Mouse (Mus musculus): ENCODE results near the gene Wapl. TPM values are rescaled to one million over a fixed set of nuclear protein-coding genes. Genes with fewer than 3 reads are reported as not detected.

The Wapl gene
- polyA plus RNA-seq, 1 experiment from 2014 or later = 22.6 TPM

GRCm38 (mm10) chr14:34710209-34710608 is 36.5 kb downstream of the Wapl start:
- Histone ChIP-seq H3K4me2 (no peak overlapping the region), H3K9me3 (no peaks in the 10 kb centered on the region), H3K27me3 (no peaks in the 10 kb centered on the region), H3K4me1 (no peaks in the 10 kb centered on the region), H3K36me3 (peaks cover 4% of the 10 kb centered on the region), H3K9ac (no peak overlapping the region), H3K27ac (no peak overlapping the region), H3K4me3 (no peak overlapping the region)
- 90% methylated on average over 2 of the region's 2 CpGs for WGBS
- ATAC-seq (ENCODE audit: insufficient number of reproducible peaks, low FRiP score, low TSS enrichment, low read depth) = no peak

GRCm38 (mm10) chr14:34712027-34712426 is 38.3 kb downstream of the Wapl start:
- ATAC-seq (ENCODE audit: insufficient number of reproducible peaks, low FRiP score, low TSS enrichment, low read depth) = no peak
- H3K27ac ChIP-seq = no peak overlapping the region
- WGBS = 78% methylated on average over 3 of the region's 3 CpGs
- no peak overlapping the region for H3K4me2 ChIP-seq
- H3K36me3 ChIP-seq = peaks cover 5% of the 10 kb centered on the region
- H3K9me3 ChIP-seq = no peaks in the 10 kb centered on the region
- H3K4me3 ChIP-seq = no peak overlapping the region
- no peaks in the 10 kb centered on the region for H3K27me3 ChIP-seq
- no peaks in the 10 kb centered on the region for H3K4me1 ChIP-seq
- H3K9ac ChIP-seq = no peak overlapping the region

- no peaks in the 10 kb centered on the region for H3K27me3 ChIP-seq
- ATAC-seq (ENCODE audit: insufficient number of reproducible peaks, low FRiP score, low TSS enrichment, low read depth) = no peak
- H3K9me3 ChIP-seq = no peaks in the 10 kb centered on the region
- no peak overlapping the region for H3K4me3 ChIP-seq
- WGBS = 85% methylated on average over 3 of the region's 3 CpGs
- H3K4me1 ChIP-seq = no peaks in the 10 kb centered on the region
- no peak overlapping the region for H3K9ac ChIP-seq
- no peak overlapping the region for H3K27ac ChIP-seq
- no peak overlapping the region for H3K4me2 ChIP-seq
- peaks cover 8% of the 10 kb centered on the region for H3K36me3 ChIP-seq
These were observed 39.1 kb downstream of the Wapl start for GRCm38 (mm10) chr14:34712857-34713256.

GRCm38 (mm10) chr14:34718150-34718549 is 44.4 kb downstream of the Wapl start:
- H3K4me2 ChIP-seq = no peak overlapping the region
- no peak overlapping the region for H3K9ac ChIP-seq
- no peak overlapping the region for H3K4me3 ChIP-seq
- no peaks in the 10 kb centered on the region for H3K27me3 ChIP-seq
- H3K27ac ChIP-seq = no peak overlapping the region
- no peaks in the 10 kb centered on the region for H3K9me3 ChIP-seq
- no peak for ATAC-seq (ENCODE audit: insufficient number of reproducible peaks, low FRiP score, low TSS enrichment, low read depth)
- no peaks in the 10 kb centered on the region for H3K4me1 ChIP-seq
- H3K36me3 ChIP-seq = peaks cover 12% of the 10 kb centered on the region
- WGBS = 92% methylated on average over 3 of the region's 3 CpGs

GRCm38 (mm10) chr14:34727709-34728108 is 54.0 kb downstream of the Wapl start:
- no peak overlapping the region for H3K9ac ChIP-seq
- no peaks in the 10 kb centered on the region for H3K9me3 ChIP-seq
- H3K27me3 ChIP-seq = no peaks in the 10 kb centered on the region
- no peak overlapping the region for H3K4me3 ChIP-seq
- peaks cover 35% of the 10 kb centered on the region for H3K36me3 ChIP-seq
- 63% methylated on average over 2 of the region's 2 CpGs for WGBS
- H3K4me2 ChIP-seq = no peak overlapping the region
- ATAC-seq (ENCODE audit: insufficient number of reproducible peaks, low FRiP score, low TSS enrichment, low read depth) = no peak
- no peaks in the 10 kb centered on the region for H3K4me1 ChIP-seq
- H3K27ac ChIP-seq = no peak overlapping the region

GRCm38 (mm10) chr14:34735405-34735804 is 61.7 kb downstream of the Wapl start:
- peaks cover 24% of the 10 kb centered on the region for H3K36me3 ChIP-seq
- no peaks in the 10 kb centered on the region for H3K27me3 ChIP-seq
- no peak overlapping the region for H3K4me3 ChIP-seq
- H3K4me1 ChIP-seq = no peaks in the 10 kb centered on the region
- WGBS = 92% methylated on average over 5 of the region's 5 CpGs
- H3K9me3 ChIP-seq = no peaks in the 10 kb centered on the region
- H3K27ac ChIP-seq = no peak overlapping the region
- H3K9ac ChIP-seq = no peak overlapping the region
- no peak overlapping the region for H3K4me2 ChIP-seq
- no peak for ATAC-seq (ENCODE audit: insufficient number of reproducible peaks, low FRiP score, low TSS enrichment, low read depth)

GRCm38 (mm10) chr14:34745401-34745800 is 71.7 kb downstream of the Wapl start:
- Histone ChIP-seq H3K36me3 (peaks cover 29% of the 10 kb centered on the region), H3K9me3 (no peaks in the 10 kb centered on the region), H3K4me3 (no peak overlapping the region), H3K27ac (no peak overlapping the region), H3K4me1 (no peaks in the 10 kb centered on the region), H3K9ac (no peak overlapping the region), H3K4me2 (no peak overlapping the region), H3K27me3 (no peaks in the 10 kb centered on the region)
- no peak for ATAC-seq (ENCODE audit: insufficient number of reproducible peaks, low FRiP score, low TSS enrichment, low read depth)
- 86% methylated on average over 1 of the region's 1 CpGs for WGBS

- H3K9ac ChIP-seq = no peak overlapping the region
- no peak overlapping the region for H3K4me3 ChIP-seq
- no peaks in the 10 kb centered on the region for H3K36me3 ChIP-seq
- H3K4me1 ChIP-seq = no peaks in the 10 kb centered on the region
- no peaks in the 10 kb centered on the region for H3K9me3 ChIP-seq
- no peaks in the 10 kb centered on the region for H3K27me3 ChIP-seq
- 85% methylated on average over 3 of the region's 3 CpGs for WGBS
- no peak overlapping the region for H3K4me2 ChIP-seq
- H3K27ac ChIP-seq = no peak overlapping the region
- ATAC-seq (ENCODE audit: insufficient number of reproducible peaks, low FRiP score, low TSS enrichment, low read depth) = no peak
These were observed 82.0 kb downstream of the Wapl start for GRCm38 (mm10) chr14:34755731-34756130.

- Histone ChIP-seq H3K4me3 (no peak overlapping the region), H3K36me3 (no peaks in the 10 kb centered on the region), H3K9ac (no peak overlapping the region), H3K27ac (no peak overlapping the region), H3K27me3 (no peaks in the 10 kb centered on the region), H3K9me3 (no peaks in the 10 kb centered on the region), H3K4me2 (no peak overlapping the region), H3K4me1 (peaks cover 3% of the 10 kb centered on the region; the same call in 1 of the 2 replicates)
- WGBS = 76% methylated on average over 2 of the region's 2 CpGs
- ATAC-seq (ENCODE audit: insufficient number of reproducible peaks, low FRiP score, low TSS enrichment, low read depth) = no peak
These were observed 86.2 kb downstream of the Wapl start for GRCm38 (mm10) chr14:34759938-34760337.

- no peak overlapping the region for H3K27ac ChIP-seq
- no peak overlapping the region for H3K4me3 ChIP-seq
- peaks cover 3% of the 10 kb centered on the region; the same call in 1 of the 2 replicates for H3K4me1 ChIP-seq
- no peaks in the 10 kb centered on the region for H3K36me3 ChIP-seq
- H3K27me3 ChIP-seq = no peaks in the 10 kb centered on the region
- WGBS = 91% methylated on average over 9 of the region's 9 CpGs
- ATAC-seq (ENCODE audit: insufficient number of reproducible peaks, low FRiP score, low TSS enrichment, low read depth) = no peak
- no peak overlapping the region for H3K9ac ChIP-seq
- H3K4me2 ChIP-seq = no peak overlapping the region
- H3K9me3 ChIP-seq = no peaks in the 10 kb centered on the region
These were observed 87.6 kb downstream of the Wapl start for GRCm38 (mm10) chr14:34761082-34761959.

GRCm38 (mm10) chr14:34762682-34763081 is 89.0 kb downstream of the Wapl start:
- Histone ChIP-seq H3K27ac (no peak overlapping the region), H3K4me3 (no peak overlapping the region), H3K9me3 (no peaks in the 10 kb centered on the region), H3K27me3 (no peaks in the 10 kb centered on the region), H3K36me3 (no peaks in the 10 kb centered on the region), H3K4me1 (peaks cover 3% of the 10 kb centered on the region; the same call in 1 of the 2 replicates), H3K4me2 (no peak overlapping the region), H3K9ac (no peak overlapping the region)
- 49% methylated on average over 10 of the region's 10 CpGs for WGBS
- no peak for ATAC-seq (ENCODE audit: insufficient number of reproducible peaks, low FRiP score, low TSS enrichment, low read depth)

GRCm38 (mm10) chr14:34763771-34764539 is 90.2 kb downstream of the Wapl start:
- no peaks in the 10 kb centered on the region for H3K9me3 ChIP-seq
- peak overlapping the region; percentile 33; the same call in 1 of the 2 replicates for H3K27ac ChIP-seq
- WGBS = 29% methylated on average over 10 of the region's 10 CpGs
- H3K4me3 ChIP-seq = no peak overlapping the region
- no peaks in the 10 kb centered on the region for H3K36me3 ChIP-seq
- H3K4me1 ChIP-seq = peaks cover 6% of the 10 kb centered on the region; the same call in 1 of the 2 replicates
- H3K27me3 ChIP-seq = no peaks in the 10 kb centered on the region
- ATAC-seq (ENCODE audit: insufficient number of reproducible peaks, low FRiP score, low TSS enrichment, low read depth) = no peak
- no peak overlapping the region for H3K4me2 ChIP-seq
- no peak overlapping the region for H3K9ac ChIP-seq

Data from limb, embryonic 15.5 days (tissue).